10 mouse cellular contexts compared by ENCODE assay signal in genomic region chr12:110077211-110077884, GRCm38 (mm10).
DNase-seq lines count a peak whose midpoint lies in the region.
"Had no signal": no experiment of that assay in that cellular context is flagged by ENCODE, and none has a peak within 500 bp of the region (broad histone marks: within the 10 kb centered on the region; RNA-seq: fewer than 3 reads in every experiment).

No protein-coding gene starts in this region.

- DNase-seq in embryo, embryonic 10 days (ENCODE audit: low spot score): peak; percentile 11
- DNase-seq in embryo, embryonic 9.5 days (ENCODE audit: extremely low spot score): no peak
- DNase-seq in MN1 (ENCODE audit: low spot score): peak; percentile 49
- peak; percentile 83 to 87 for DNase-seq in adrenal gland, postnatal 36 days
- peak; percentile 61 for DNase-seq in kidney, postnatal 10 days
- DNase-seq in spleen, postnatal 10 days (ENCODE audit: low spot score in 2 of 2): no peak
- DNase-seq in right cerebral cortex, postnatal 25 days: no peak
- DNase-seq in layer of hippocampus, adult 9-11 months: no peak
- DNase-seq: liver, postnatal 0 days; thymus, postnatal 14 days had no signal

Comparison
In these comparisons a context has a peak if more than half of its experiments do, and no peak if none do; other contexts are left out.
1. DNase-seq: peak in embryo, embryonic 10 days (single experiment), MN1 (single experiment), adrenal gland, postnatal 36 days (2 of 2) and kidney, postnatal 10 days (single experiment); none in embryo, embryonic 9.5 days (single experiment), spleen, postnatal 10 days (0 of 2), right cerebral cortex, postnatal 25 days (single experiment) and layer of hippocampus, adult 9-11 months (single experiment).